ENCODE assay signal across 9 mouse cellular contexts in the genomic region with DNA sequence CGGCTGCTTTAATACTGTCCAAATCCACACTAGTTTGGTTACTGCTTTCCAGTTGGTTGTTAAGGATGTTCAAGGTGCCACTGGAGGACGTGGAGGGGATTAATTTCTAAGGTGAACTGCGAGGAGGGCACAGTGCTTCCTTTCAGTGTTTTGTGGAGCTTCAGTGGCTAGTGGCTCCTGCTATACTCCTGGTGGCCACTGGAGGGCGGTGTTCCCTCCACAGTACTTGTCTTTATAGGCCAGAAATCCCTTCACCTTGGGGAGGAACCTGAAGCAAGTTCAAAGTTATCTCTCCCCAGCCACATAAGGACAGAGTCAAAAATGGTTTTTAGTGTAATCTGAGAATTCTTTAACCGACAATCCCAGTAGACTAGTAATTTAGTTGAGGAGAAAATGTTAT.
DNase-seq lines count a peak whose midpoint lies in the region; ATAC-seq lines count a peak whose summit lies in the region.
"Had no signal": no experiment of that assay in that cellular context is flagged by ENCODE, and none has a peak within 500 bp of the region (broad histone marks: within the 10 kb centered on the region; RNA-seq: fewer than 3 reads in every experiment).

No protein-coding gene starts in this region.

- no peak for ATAC-seq in liver, embryonic 12.5 days

- DNase-seq in liver = peak; percentile 51
- DNase-seq in adrenal gland, postnatal 10 days = peak; percentile 77
- peak; percentile 74 for DNase-seq in embryo, embryonic 10 days (ENCODE audit: low spot score)
- peak; percentile 62 to 76 for DNase-seq in heart, postnatal 36 days
- DNase-seq in left cerebral cortex, postnatal 36 days (ENCODE audit: low spot score in 2 of 2) = peak; percentile 57 to 65
- DNase-seq in natural killer cell, adult 2 months (ENCODE audit: low spot score in 2 of 2) = peak; percentile 3 to 14
- peak; percentile 6 to 16 for DNase-seq in thymus, postnatal 36 days

- H3K4me1 ChIP-seq in liver, embryonic 12.5 days = no peaks in the 10 kb centered on the region
- H3K4me1 ChIP-seq: neural tube, embryonic 13.5 days had no signal

- WGBS in liver, embryonic 12.5 days (ENCODE audit: insufficient replicate concordance) = 34% methylated on average over 5 of the region's 5 CpGs

- no peaks in the 10 kb centered on the region for H3K9me3 ChIP-seq in liver, embryonic 12.5 days (replicated peaks)
- H3K9me3 ChIP-seq: neural tube, embryonic 13.5 days had no signal

- peaks cover 29% of the 10 kb centered on the region for H3K36me3 ChIP-seq in liver, embryonic 12.5 days

- no peaks in the 10 kb centered on the region for H3K27me3 ChIP-seq in liver, embryonic 12.5 days (replicated peaks)
- H3K27me3 ChIP-seq: neural tube, embryonic 13.5 days had no signal

- H3K4me2 ChIP-seq in liver, embryonic 12.5 days = no peak overlapping the region
- H3K4me2 ChIP-seq: neural tube, embryonic 13.5 days had no signal

- intact Hi-C loops in heart, postnatal 36 days (cut with DNase I) = loop anchor here (5.0 kb wide), 1 partner anchor 325 kb away; a partner anchor contains a TSS
- intact Hi-C loops in left cerebral cortex, postnatal 36 days (cut with DNase I) = loop anchor here (1.0 to 5.0 kb wide), 4 partner anchors 181 to 323 kb away; no protein-coding TSS in a partner anchor

- H3K27ac ChIP-seq in liver, embryonic 12.5 days = no peak overlapping the region
- H3K27ac ChIP-seq: neural tube, embryonic 13.5 days had no signal

- no peak overlapping the region for H3K9ac ChIP-seq in liver, embryonic 12.5 days
- H3K9ac ChIP-seq: neural tube, embryonic 13.5 days had no signal

- no peak overlapping the region for H3K4me3 ChIP-seq in liver, embryonic 12.5 days
- H3K4me3 ChIP-seq: neural tube, embryonic 13.5 days had no signal

Comparison
In these comparisons a context has a peak if more than half of its experiments do, and no peak if none do; other contexts are left out.
1. DNase-seq: peak in every context shown above with its lines; median percentile 77 in adrenal gland, postnatal 10 days; 74 in embryo, embryonic 10 days; 69 in heart, postnatal 36 days; 61 in left cerebral cortex, postnatal 36 days; 51 in liver; 11 in thymus, postnatal 36 days; 8 in natural killer cell, adult 2 months.